Mouse (Mus musculus) lung, embryonic 16.5 days (tissue): ENCODE data around the gene Ufd1. TPM values are rescaled to one million over a fixed set of nuclear protein-coding genes. Genes with fewer than 3 reads are reported as not detected.

Source experiments
- ATAC-seq: fragments of 200-750 bp; cut with Nextera tagmentation; 2 replicates; pipeline ENCODE4 v1.8.0; 2017; ENCODE audit warnings: low read depth, mild to moderate bottlenecking, moderate library complexity
- H3K27ac ChIP-seq: fragments of 300-500 bp; sonication (generic); 2 replicates; pipeline ENCODE4 v1.5.1; 2014; ENCODE audit warnings: mild to moderate bottlenecking, control low read depth, low read length
- H3K27me3 ChIP-seq: fragments of 300-500 bp; sonication (generic); 2 replicates; pipeline ENCODE4 v1.6.1; 2014; ENCODE audit warnings: low read depth, low read length, mixed read lengths; ENCODE audit not compliant: control insufficient read depth, insufficient read depth
- H3K36me3 ChIP-seq: fragments of 300-500 bp; sonication (generic); 2 replicates; pipeline ENCODE4 v1.6.1; 2014; ENCODE audit warnings: low read length; ENCODE audit not compliant: control insufficient read depth, insufficient read depth
- H3K4me1 ChIP-seq: fragments of 300-500 bp; sonication (generic); replicated peaks from 2 replicates; pipeline ENCODE4 v1.6.1; 2014; ENCODE audit warnings: low read length, mixed read lengths; ENCODE audit not compliant: control insufficient read depth, insufficient read depth
- H3K4me2 ChIP-seq: fragments of 300-500 bp; sonication (generic); 2 replicates; pipeline ENCODE4 v1.6.1; 2014; ENCODE audit warnings: low read depth, low read length, control low read depth
- H3K4me3 ChIP-seq: fragments of 300-500 bp; sonication (generic); 2 replicates; pipeline ENCODE4 v1.5.1; 2014; ENCODE audit warnings: mild to moderate bottlenecking, low read length, control low read depth
- H3K9ac ChIP-seq: fragments of 300-500 bp; sonication (generic); 2 replicates; pipeline ENCODE4 v1.6.1; 2014; ENCODE audit warnings: low read length, control low read depth
- H3K9me3 ChIP-seq: fragments of 300-500 bp; sonication (generic); 2 replicates; pipeline ENCODE4 v1.6.1; 2016; ENCODE audit warnings: low read length; ENCODE audit not compliant: control insufficient read depth
- whole genome bisulfite sequencing: fragments of 180-500 bp; shearing (Covaris S2); extraction: QIAGEN DNeasy Blood & Tissue Kit; methylation state at CpG from one replicate; pipeline ENCODE4 v1.1.7; 2014; 5-methylcytosine and 5-hydroxymethylcytosine counted together
- polyA plus RNA-seq: library from polyadenylated mRNA; unstranded; fragments of >200 nt; fragmentation: Nextera tagmentation; extraction: Ambion mirVana; gene quantifications from 2 replicates; pipeline ENCODE4 v1.2.1, GENCODE M21; 2015

Ufd1 gene
- polyA plus RNA-seq = 89.9 and 91.4 TPM in 2 replicates

- Histone ChIP-seq H3K27ac (peak within 1 kb of the TSS; percentile 31), H3K4me2 (peak within 1 kb of the TSS; percentile 80), H3K9me3 (no peaks in the 10 kb centered on the region), H3K27me3 (no peaks in the 10 kb centered on the region), H3K9ac (peak within 1 kb of the TSS; percentile 90), H3K4me1 (peaks cover 19% of the 10 kb centered on the region), H3K4me3 (peak within 1 kb of the TSS; percentile 90), H3K36me3 (peaks cover 25% of the 10 kb centered on the region)
- WGBS = under 1% methylated on average over 42 of the region's 42 CpGs
- peak; percentile 97 for ATAC-seq
Measured at GRCm38 (mm10) chr16:18811468-18812384, at the start of gene Ufd1, which contains the start of gene Cdc45. Gene Ufd1, plus strand, starts transcription at chr16:18811779. Gene Cdc45, minus strand, starts transcription at chr16:18811987.

DNA sequence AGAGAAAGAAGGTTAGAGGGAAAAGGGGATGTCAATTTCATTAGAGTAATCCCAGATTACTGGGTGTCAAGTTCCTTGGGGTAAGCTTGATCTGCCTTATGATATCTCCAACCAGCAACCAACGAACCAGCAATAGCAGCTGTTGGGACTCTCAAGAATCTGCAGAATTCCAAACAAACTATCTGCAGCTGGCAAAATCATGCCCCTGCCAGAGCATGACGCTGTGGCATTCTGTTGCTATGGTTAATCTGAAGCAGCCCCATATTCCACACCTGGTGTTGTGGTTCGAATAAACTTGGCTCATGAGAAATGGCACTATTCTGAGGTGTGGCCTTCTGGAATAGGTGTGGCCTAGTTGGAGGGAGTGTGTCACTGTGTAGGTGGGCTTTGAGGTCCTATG is 48.6 kb upstream of the Ufd1 start:
- Histone ChIP-seq H3K9ac (no peak overlapping the region), H3K27me3 (no peaks in the 10 kb centered on the region), H3K4me3 (no peak overlapping the region), H3K27ac (no peak overlapping the region), H3K4me2 (no peak overlapping the region), H3K9me3 (no peaks in the 10 kb centered on the region), H3K36me3 (no peaks in the 10 kb centered on the region), H3K4me1 (no peaks in the 10 kb centered on the region)
- 63% methylated on average over 3 of the region's 3 CpGs for WGBS
- ATAC-seq = no peak

DNA sequence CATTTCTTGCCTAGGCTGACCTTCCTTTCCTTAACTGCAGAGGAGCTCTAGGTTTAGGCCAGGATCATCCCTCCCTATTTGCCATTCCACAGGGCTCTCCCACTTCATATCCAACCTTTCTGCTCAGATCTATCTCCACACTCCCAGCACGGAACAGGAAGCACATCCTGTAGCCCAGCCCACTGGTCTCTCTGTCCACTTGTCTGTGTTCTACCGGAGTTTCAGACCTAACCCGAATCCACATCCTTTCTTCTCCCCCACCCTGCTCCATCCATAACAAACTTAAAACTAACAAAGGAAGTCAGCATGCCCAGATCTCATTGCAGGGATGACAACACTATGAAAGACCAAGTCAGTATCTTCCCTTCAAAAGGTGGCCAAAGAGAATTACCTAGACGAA is 45.2 kb upstream of the Ufd1 start:
- Histone ChIP-seq H3K4me1 (no peaks in the 10 kb centered on the region), H3K27me3 (no peaks in the 10 kb centered on the region), H3K9me3 (no peaks in the 10 kb centered on the region), H3K36me3 (no peaks in the 10 kb centered on the region), H3K9ac (no peak overlapping the region), H3K4me2 (no peak overlapping the region), H3K4me3 (no peak overlapping the region), H3K27ac (no peak overlapping the region; the same call in 1 of the 2 replicates)
- 51% methylated on average over 4 of the region's 4 CpGs for WGBS
- ATAC-seq = no peak

DNA sequence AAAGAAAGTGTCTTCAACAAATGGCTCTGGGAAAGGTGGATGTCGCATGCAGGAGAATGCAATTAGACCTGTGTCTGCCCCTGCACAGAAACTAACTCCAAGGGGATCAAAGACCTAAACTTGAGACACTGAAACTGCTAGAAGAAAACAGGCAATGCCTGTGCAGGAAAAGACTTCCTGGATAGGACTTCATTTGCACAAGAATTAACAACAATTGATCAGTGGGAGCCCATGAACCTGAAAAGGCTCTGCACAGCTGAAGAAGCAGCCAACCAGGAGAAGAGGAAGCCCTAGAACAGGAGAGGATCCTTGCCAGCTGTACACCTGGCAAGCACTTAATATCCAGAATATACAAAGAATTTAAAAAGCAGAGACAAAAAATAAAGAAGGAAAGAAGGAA is 42.1 kb upstream of the Ufd1 start:
- ATAC-seq = no peak
- WGBS = 76% methylated on average over 1 of the region's 1 CpGs
- H3K9me3 ChIP-seq = no peaks in the 10 kb centered on the region
- no peak overlapping the region for H3K4me2 ChIP-seq
- no peak overlapping the region for H3K27ac ChIP-seq
- H3K36me3 ChIP-seq = no peaks in the 10 kb centered on the region
- H3K4me1 ChIP-seq = no peaks in the 10 kb centered on the region
- H3K27me3 ChIP-seq = no peaks in the 10 kb centered on the region
- H3K9ac ChIP-seq = no peak overlapping the region
- H3K4me3 ChIP-seq = no peak overlapping the region

DNA sequence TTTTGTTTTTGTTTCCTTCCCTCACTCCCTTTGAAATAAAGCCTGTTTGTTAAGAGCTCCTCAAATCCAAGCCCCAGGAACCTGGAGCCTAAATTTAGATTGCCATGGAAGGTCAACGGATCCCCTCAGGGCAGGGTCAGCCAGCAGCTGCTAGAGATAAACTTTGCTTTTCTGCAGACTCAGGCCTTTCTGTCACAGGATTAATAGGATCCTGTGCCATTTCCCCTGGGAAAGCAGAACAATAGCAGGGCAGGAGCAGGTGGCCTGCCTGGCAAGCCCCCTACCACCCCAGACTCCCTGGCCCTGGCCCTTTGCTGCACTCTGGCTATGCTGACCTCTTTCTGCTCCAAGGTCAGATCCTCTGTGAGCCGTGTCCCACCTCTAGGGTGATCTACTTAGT is 37.6 kb upstream of the Ufd1 start:
- Histone ChIP-seq H3K27ac (peak overlapping the region; percentile 30), H3K4me2 (no peak overlapping the region), H3K36me3 (no peaks in the 10 kb centered on the region), H3K9ac (no peak overlapping the region), H3K4me1 (0 out of 2 replicates have a peak, but pooled peaks cover 2% of the 10 kb centered on the region), H3K27me3 (peaks cover 39% of the 10 kb centered on the region), H3K4me3 (no peak overlapping the region), H3K9me3 (no peaks in the 10 kb centered on the region)
- 0 out of 2 replicates have a peak, but pooled peaks have one; percentile 18 for ATAC-seq
- WGBS = 19% methylated on average over 2 of the region's 2 CpGs

DNA sequence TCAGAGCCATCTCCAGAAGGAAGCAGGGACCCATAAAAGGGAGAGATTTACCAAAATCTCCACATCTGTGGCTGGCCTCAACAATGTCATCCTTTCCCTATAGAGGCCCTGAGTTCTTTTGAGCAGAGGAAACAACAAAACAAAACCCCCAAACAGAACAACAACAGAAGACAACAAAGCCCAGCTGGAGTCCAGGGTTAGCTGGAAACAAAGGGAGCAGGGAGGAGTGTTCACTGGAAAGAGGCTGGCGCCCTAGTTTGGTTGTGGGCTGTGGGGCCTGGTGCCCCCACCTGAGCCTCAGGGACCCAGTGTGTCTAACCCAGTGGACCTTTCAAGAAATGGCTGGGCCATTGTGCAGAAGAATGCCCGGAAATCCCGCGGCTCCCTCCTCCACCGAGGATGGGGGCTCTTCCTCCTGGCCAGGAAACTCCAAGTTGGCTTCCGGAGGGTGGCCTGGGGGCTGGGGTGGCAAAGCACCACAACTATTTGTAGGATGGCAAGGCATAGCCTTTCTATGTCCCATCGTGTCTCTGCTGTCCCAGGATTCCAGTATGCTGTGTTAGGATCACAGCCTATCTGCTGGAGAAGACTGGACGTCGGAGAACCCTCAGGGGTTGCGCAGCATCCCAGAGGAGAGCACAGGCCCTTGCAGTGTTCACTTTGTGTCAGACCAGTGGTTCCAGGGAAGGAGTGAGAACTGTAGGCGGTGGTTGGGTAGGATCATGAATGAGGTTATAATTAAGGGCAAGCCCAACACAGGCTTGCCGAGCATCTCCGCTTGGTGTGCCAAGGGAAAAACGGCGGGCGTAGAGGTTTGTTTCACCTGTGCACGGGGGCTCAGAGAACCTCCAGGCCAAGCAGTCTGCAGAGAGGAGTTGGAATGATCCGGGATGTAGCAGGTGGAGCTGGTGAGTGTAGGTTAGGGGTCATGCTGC is 35.7 kb upstream of the Ufd1 start:
- H3K27ac ChIP-seq = peak overlapping the region; percentile 81
- 0 out of 2 replicates have a peak, but pooled peaks cover 2% of the 10 kb centered on the region for H3K4me1 ChIP-seq
- WGBS = 39% methylated on average over 18 of the region's 18 CpGs
- H3K9ac ChIP-seq = peak overlapping the region; percentile 44
- peak overlapping the region; percentile 35 for H3K4me3 ChIP-seq
- peaks cover 39% of the 10 kb centered on the region for H3K27me3 ChIP-seq
- no peaks in the 10 kb centered on the region for H3K36me3 ChIP-seq
- H3K9me3 ChIP-seq = no peaks in the 10 kb centered on the region
- peak overlapping the region; percentile 53 for H3K4me2 ChIP-seq
- peak; percentile 61 for ATAC-seq

- H3K4me2 ChIP-seq = peak within 1 kb of the TSS; percentile 70
- no peaks in the 10 kb centered on the region for H3K36me3 ChIP-seq
- ATAC-seq = peak; percentile 74
- H3K27ac ChIP-seq = peak within 1 kb of the TSS; percentile 81
- H3K9ac ChIP-seq = peak within 1 kb of the TSS; percentile 70
- peaks cover 39% of the 10 kb centered on the region for H3K27me3 ChIP-seq
- no peaks in the 10 kb centered on the region for H3K9me3 ChIP-seq
- H3K4me3 ChIP-seq = peak within 1 kb of the TSS; percentile 57
- 0 out of 2 replicates have a peak, but pooled peaks cover 2% of the 10 kb centered on the region for H3K4me1 ChIP-seq
- 6% methylated on average over 19 of the region's 19 CpGs for WGBS
Measured at GRCm38 (mm10) chr16:18776556-18777100, 35.0 kb upstream of the Ufd1 start, which contains the start of gene Cldn5. Gene Cldn5, plus strand, starts transcription at chr16:18776847.

GRCm38 (mm10) chr16:18777101-18778080 is 34.2 kb upstream of the Ufd1 start:
- Histone ChIP-seq H3K36me3 (0 out of 2 replicates have a peak, but pooled peaks cover under 1% of the 10 kb centered on the region), H3K9me3 (no peaks in the 10 kb centered on the region), H3K27ac (peak overlapping the region; percentile 50; the same call in 1 of the 2 replicates), H3K9ac (peak overlapping the region; percentile 70), H3K4me2 (peak overlapping the region; percentile 70), H3K27me3 (peaks cover 39% of the 10 kb centered on the region), H3K4me3 (peak overlapping the region; percentile 57), H3K4me1 (0 out of 2 replicates have a peak, but pooled peaks cover 2% of the 10 kb centered on the region)
- peak; percentile 46 for ATAC-seq
- WGBS = 2% methylated on average over 80 of the region's 80 CpGs
